Mouse (Mus musculus) midbrain, embryonic 14.5 days (tissue): ENCODE measurements around the gene Tmem82. TPM values are rescaled to one million over a fixed set of nuclear protein-coding genes. Genes with fewer than 3 reads are reported as not detected.

ENCODE experiments used
- polyA plus RNA-seq: library from polyadenylated mRNA; unstranded; fragments of >200 nt; fragmentation: Nextera tagmentation; extraction: Ambion mirVana; gene quantifications from 2 replicates; pipeline ENCODE4 v1.2.1, GENCODE M21; 2014

The Tmem82 gene
- polyA plus RNA-seq, 1 experiment from 2014 or later, result 0.16 TPM

Other genes with a start within 250 kb of the Tmem82 start
- 0.11 TPM in 1 of 2 replicates, not detected in the other for gene Clcnka, start 219.9 kb downstream of the Tmem82 start, polyA plus RNA-seq
- gene Clcnkb, start 202.6 kb downstream of the Tmem82 start, polyA plus RNA-seq, result not detected in 2 replicates
- not detected in 2 replicates for gene Hspb7, start 197.9 kb downstream of the Tmem82 start, polyA plus RNA-seq
- 0.24 and 0.74 TPM in 2 replicates for gene Srarp, start 182.5 kb downstream of the Tmem82 start, polyA plus RNA-seq
- gene Zbtb17, start 174.0 kb downstream of the Tmem82 start, polyA plus RNA-seq, result 42.0 and 49.2 TPM in 2 replicates
- 17.3 and 23.9 TPM in 2 replicates for gene Spen, start 80.0 kb downstream of the Tmem82 start, polyA plus RNA-seq
- 32.6 and 34.2 TPM in 2 replicates for gene Fblim1, start 12.5 kb downstream of the Tmem82 start, polyA plus RNA-seq
- gene Slc25a34, start 5.2 kb upstream of the Tmem82 start, polyA plus RNA-seq, result 0.11 TPM in 1 of 2 replicates, not detected in the other
- 5.1 and 8.4 TPM in 2 replicates for gene Plekhm2, start 46.3 kb upstream of the Tmem82 start, polyA plus RNA-seq
- gene Rsc1a1, start 67.0 kb upstream of the Tmem82 start, polyA plus RNA-seq, result not detected in 2 replicates
- 9.6 and 12.9 TPM in 2 replicates for gene Ddi2, start 104.8 kb upstream of the Tmem82 start, polyA plus RNA-seq
- gene Agmat, start 128.0 kb upstream of the Tmem82 start, polyA plus RNA-seq, result not detected in 2 replicates
- 6.0 and 6.7 TPM in 2 replicates for gene Dnajc16, start 172.3 kb upstream of the Tmem82 start, polyA plus RNA-seq
- gene Casp9, start 175.0 kb upstream of the Tmem82 start, polyA plus RNA-seq, result 18.4 and 18.5 TPM in 2 replicates
- gene Cela2a, start 207.5 kb upstream of the Tmem82 start, polyA plus RNA-seq, result not detected in 2 replicates
- gene Ctrc, start 227.7 kb upstream of the Tmem82 start, polyA plus RNA-seq, result not detected in 2 replicates